Mouse (Mus musculus): ENCODE results near the gene Snap23. TPM values are rescaled to one million over a fixed set of nuclear protein-coding genes. Genes with fewer than 3 reads are reported as not detected.

Snap23 gene
- polyA plus RNA-seq, 2 experiments = 51.2 to 59.1 TPM

DNA sequence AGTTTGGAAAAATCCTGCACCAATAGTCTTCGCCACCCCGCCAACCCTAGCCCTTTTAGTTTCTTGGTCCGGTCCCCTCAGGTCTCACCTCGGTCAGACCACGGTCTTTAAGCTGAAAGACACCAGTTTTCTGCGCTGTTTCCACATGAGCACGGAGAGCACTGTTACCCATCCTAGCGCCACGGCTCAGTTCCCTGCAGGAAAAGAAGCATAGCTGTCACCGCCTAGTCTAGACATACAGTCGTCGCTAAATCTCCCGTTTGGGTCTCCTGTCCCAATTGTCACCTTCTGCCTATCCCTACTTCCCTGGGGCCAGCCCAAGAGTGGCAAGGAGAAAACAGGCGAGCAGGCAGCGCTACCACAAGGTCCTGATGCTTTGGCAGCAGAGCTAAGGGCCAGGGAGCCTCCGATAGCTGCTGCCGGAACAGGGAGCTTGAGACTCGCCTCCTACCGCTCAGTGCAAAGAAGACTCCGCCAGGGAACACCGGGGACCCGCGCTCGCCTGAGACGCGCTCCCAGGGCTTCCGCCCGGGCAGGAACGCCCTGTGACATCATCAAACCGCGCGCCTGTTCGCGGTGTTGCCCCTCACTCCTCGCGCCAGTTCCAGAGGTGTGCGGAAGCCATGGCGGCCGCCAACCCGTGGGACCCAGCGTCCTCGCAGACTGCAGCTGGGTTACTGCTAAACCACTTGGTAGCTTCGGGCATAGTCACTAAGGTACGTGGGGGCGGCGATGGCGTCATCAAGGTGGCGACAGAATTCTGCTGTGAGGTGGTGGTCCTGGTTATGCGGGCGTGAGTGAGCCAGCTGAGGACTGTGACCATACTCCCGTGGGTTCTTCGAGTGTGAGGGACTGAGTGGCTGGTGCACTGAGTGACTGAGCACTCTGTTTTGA lies 41.6 kb downstream of the Snap23 start, which contains the start of the genes Haus2 and Lrrc57:
Haus2 (plus strand) TSS at position 554 of the 894 bp plus-strand sequence.
Lrrc57 (minus strand) TSS at position 691 of the 894 bp plus-strand sequence.
- DNase-seq (ENCODE audit: low spot score) = peak; percentile 87
- H3K9me3 ChIP-seq (ENCODE audit: control insufficient read depth, low read length) = no peaks in the 10 kb centered on the region
- peak within 1 kb of the TSS; percentile 85 for H3K4me2 ChIP-seq (replicated peaks; ENCODE audit: low read depth, low read length, severe bottlenecking)
- ATAC-seq (ENCODE audit: low FRiP score, low read depth) = peak; percentile 95
- H3K27me3 ChIP-seq (ENCODE audit: control insufficient read depth, insufficient read depth, low read length) = no peaks in the 10 kb centered on the region
- H3K36me3 ChIP-seq (ENCODE audit: control insufficient read depth, insufficient read depth, low read length) = peaks cover 8% of the 10 kb centered on the region
- H3K9ac ChIP-seq (ENCODE audit: low read depth, low read length, severe bottlenecking) = peak within 1 kb of the TSS; percentile 84
- under 1% methylated on average over 48 of the region's 52 CpGs for WGBS
- H3K4me3 ChIP-seq (replicated peaks; ENCODE audit: low read length) = peak within 1 kb of the TSS; percentile 58
- H3K4me1 ChIP-seq (ENCODE audit: control insufficient read depth, insufficient read depth, low read length) = 0 out of 2 replicates have a peak, but pooled peaks cover 7% of the 10 kb centered on the region
- TF ChIP-seq POLR2A (IDR thresholded peaks at IDR 0.05; ENCODE audit: borderline replicate concordance, extremely low read depth, insufficient read depth, insufficient read length) = peak; percentile 83; the same call in 1 of the 2 replicates
- peak within 1 kb of the TSS; percentile 87 for H3K27ac ChIP-seq (replicated peaks; ENCODE audit: low read depth, low read length)

DNA sequence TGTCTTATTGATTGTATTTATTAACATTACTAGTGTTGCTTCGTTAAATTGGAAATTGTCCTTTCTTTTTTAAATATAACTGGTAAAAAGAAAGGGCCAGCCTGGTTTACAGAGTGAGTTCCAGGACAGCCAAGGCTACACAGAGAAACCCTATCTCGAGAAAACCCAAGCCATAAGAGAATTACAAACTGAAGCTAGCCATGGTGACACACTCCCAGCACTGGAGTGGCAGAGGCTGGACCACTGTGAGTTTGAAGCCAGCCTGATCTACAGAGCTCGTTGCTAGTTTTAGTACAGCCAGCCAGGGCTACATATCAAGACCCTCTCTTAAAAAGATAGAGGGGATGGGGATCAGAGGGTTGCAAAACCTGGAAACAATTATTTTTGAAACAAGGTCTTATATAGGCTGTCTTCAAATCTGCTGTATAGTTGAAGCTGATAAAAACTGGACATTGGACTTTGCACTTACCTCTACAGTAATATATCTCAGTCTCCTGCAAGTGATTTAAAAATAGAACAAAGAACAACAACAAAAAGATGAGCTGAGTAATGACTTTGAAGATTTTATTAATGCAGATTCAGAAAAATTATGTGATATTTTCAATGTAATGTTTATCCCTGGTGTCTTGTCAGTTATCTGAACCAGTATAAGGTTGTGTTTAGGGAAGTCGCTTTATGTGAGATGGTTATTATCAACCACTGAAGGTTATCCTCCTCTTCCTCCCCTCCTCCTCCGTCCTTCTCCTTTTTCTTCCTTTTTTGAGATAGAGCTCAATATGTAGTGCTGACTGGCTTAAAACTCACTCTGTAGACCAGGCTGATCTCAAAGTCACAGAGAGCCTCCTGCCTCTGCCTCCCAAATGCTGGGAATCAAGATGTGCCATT lies 49.0 kb downstream of the Snap23 start:
- no peaks in the 10 kb centered on the region for H3K4me1 ChIP-seq (ENCODE audit: control insufficient read depth, insufficient read depth, low read length)
- ATAC-seq (ENCODE audit: low FRiP score, low read depth) = no peak
- H3K4me2 ChIP-seq (replicated peaks; ENCODE audit: low read depth, low read length, severe bottlenecking) = no peak overlapping the region
- no peaks in the 10 kb centered on the region for H3K9me3 ChIP-seq (ENCODE audit: control insufficient read depth, low read length)
- DNase-seq (ENCODE audit: low spot score) = no peak
- WGBS = 88% methylated on average over 5 of the region's 5 CpGs
- H3K36me3 ChIP-seq (ENCODE audit: control insufficient read depth, insufficient read depth, low read length) = peaks cover 37% of the 10 kb centered on the region
- no peak overlapping the region for H3K4me3 ChIP-seq (replicated peaks; ENCODE audit: low read length)
- no peak overlapping the region for H3K9ac ChIP-seq (ENCODE audit: low read depth, low read length, severe bottlenecking)
- no peak for TF ChIP-seq POLR2A (IDR thresholded peaks at IDR 0.05; ENCODE audit: borderline replicate concordance, extremely low read depth, insufficient read depth, insufficient read length)
- no peak overlapping the region for H3K27ac ChIP-seq (replicated peaks; ENCODE audit: low read depth, low read length)
- no peaks in the 10 kb centered on the region for H3K27me3 ChIP-seq (ENCODE audit: control insufficient read depth, insufficient read depth, low read length)

GRCm38 (mm10) chr2:120619538-120619937 lies 52.1 kb downstream of the Snap23 start:
- no peak overlapping the region for H3K27ac ChIP-seq (replicated peaks; ENCODE audit: low read depth, low read length)
- no peaks in the 10 kb centered on the region for H3K9me3 ChIP-seq (ENCODE audit: control insufficient read depth, low read length)
- H3K4me2 ChIP-seq (replicated peaks; ENCODE audit: low read depth, low read length, severe bottlenecking) = no peak overlapping the region
- H3K27me3 ChIP-seq (ENCODE audit: control insufficient read depth, insufficient read depth, low read length) = no peaks in the 10 kb centered on the region
- peaks cover 37% of the 10 kb centered on the region for H3K36me3 ChIP-seq (ENCODE audit: control insufficient read depth, insufficient read depth, low read length)
- no peak overlapping the region for H3K9ac ChIP-seq (ENCODE audit: low read depth, low read length, severe bottlenecking)
- no peak overlapping the region for H3K4me3 ChIP-seq (replicated peaks; ENCODE audit: low read length)
- no peak for ATAC-seq (ENCODE audit: low FRiP score, low read depth)
- no peak for TF ChIP-seq POLR2A (IDR thresholded peaks at IDR 0.05; ENCODE audit: borderline replicate concordance, extremely low read depth, insufficient read depth, insufficient read length)
- H3K4me1 ChIP-seq (ENCODE audit: control insufficient read depth, insufficient read depth, low read length) = no peaks in the 10 kb centered on the region
- no peak for DNase-seq (ENCODE audit: low spot score)
- 100% methylated on average over 1 of the region's 1 CpGs for WGBS

- Histone ChIP-seq H3K36me3 (ENCODE audit: control insufficient read depth, insufficient read depth, low read length) (peaks cover 20% of the 10 kb centered on the region), H3K4me3 (replicated peaks; ENCODE audit: low read length) (no peak overlapping the region), H3K9ac (ENCODE audit: low read depth, low read length, severe bottlenecking) (no peak overlapping the region), H3K4me1 (ENCODE audit: control insufficient read depth, insufficient read depth, low read length) (no peaks in the 10 kb centered on the region), H3K27ac (replicated peaks; ENCODE audit: low read depth, low read length) (no peak overlapping the region), H3K9me3 (ENCODE audit: control insufficient read depth, low read length) (no peaks in the 10 kb centered on the region), H3K27me3 (ENCODE audit: control insufficient read depth, insufficient read depth, low read length) (no peaks in the 10 kb centered on the region), H3K4me2 (replicated peaks; ENCODE audit: low read depth, low read length, severe bottlenecking) (no peak overlapping the region)
- DNase-seq (ENCODE audit: low spot score) = no peak
- no peak for TF ChIP-seq POLR2A (IDR thresholded peaks at IDR 0.05; ENCODE audit: borderline replicate concordance, extremely low read depth, insufficient read depth, insufficient read length)
- no peak for ATAC-seq (ENCODE audit: low FRiP score, low read depth)
Observed at GRCm38 (mm10) chr2:120622920-120623319, 55.4 kb downstream of the Snap23 start.

Data from limb, embryonic 14.5 days (tissue).